In genomic region chr4:149846861-149847631, GRCm38 (mm10) we compare ENCODE assay signal across 9 mouse cellular contexts.
DNase-seq lines count a peak whose midpoint lies in the region; ATAC-seq and TF ChIP-seq lines count a peak whose summit lies in the region.
"Had no signal": no experiment of that assay in that cellular context is flagged by ENCODE, and none has a peak within 500 bp of the region (broad histone marks: within the 10 kb centered on the region; RNA-seq: fewer than 3 reads in every experiment).

No protein-coding gene starts in this region.

- H3K4me3 ChIP-seq in gastrocnemius, adult 2 months, result no peak overlapping the region; the same call in 1 of the 2 replicates
- H3K4me3 ChIP-seq in megakaryocyte, embryonic 14.5 days (replicated peaks), result peak overlapping the region; percentile 33
- H3K4me3 ChIP-seq in midbrain, embryonic 16.5 days (ENCODE audit: low read depth, low read length), result no peak overlapping the region
- H3K4me3 ChIP-seq: stomach, embryonic 15.5 days had no signal

- no peak overlapping the region for H3K9ac ChIP-seq in midbrain, embryonic 16.5 days (ENCODE audit: low read depth, low read length)
- H3K9ac ChIP-seq: stomach, embryonic 15.5 days had no signal

- peak; percentile 38 to 52 for DNase-seq in layer of hippocampus, postnatal 10 days (ENCODE audit: low spot score in 2 of 2)
- DNase-seq in layer of hippocampus, adult 11-12 months (ENCODE audit: low spot score), result no peak
- peak; percentile 83 for DNase-seq in gastrocnemius, adult 2 months
- peak; percentile 74 for DNase-seq in heart, postnatal 25 days (ENCODE audit: low spot score)
- DNase-seq in liver, result no peak
- DNase-seq in thymus, postnatal 0 days (ENCODE audit: low spot score), result no peak

- H3K9me3 ChIP-seq in megakaryocyte, embryonic 14.5 days, result peaks cover 10% of the 10 kb centered on the region
- H3K9me3 ChIP-seq in midbrain, embryonic 16.5 days (replicated peaks; ENCODE audit: control insufficient read depth, low read length, poor library complexity, severe bottlenecking), result no peaks in the 10 kb centered on the region
- H3K9me3 ChIP-seq: stomach, embryonic 15.5 days had no signal

- no peak for TF ChIP-seq CTCF in gastrocnemius, adult 2 months (IDR thresholded peaks at IDR 0.05)

- peaks cover 56% of the 10 kb centered on the region for H3K27me3 ChIP-seq in megakaryocyte, embryonic 14.5 days (replicated peaks)
- H3K27me3 ChIP-seq in midbrain, embryonic 16.5 days (ENCODE audit: control insufficient read depth, insufficient read depth, low read depth, low read length), result no peaks in the 10 kb centered on the region
- H3K27me3 ChIP-seq: stomach, embryonic 15.5 days had no signal

- no peak for ATAC-seq in midbrain, embryonic 16.5 days

- H3K27ac ChIP-seq in gastrocnemius, adult 2 months, result peak overlapping the region; percentile 79
- H3K27ac ChIP-seq in midbrain, embryonic 16.5 days (ENCODE audit: low read length), result no peak overlapping the region
- H3K27ac ChIP-seq: stomach, embryonic 15.5 days had no signal

- no peak overlapping the region for H3K4me2 ChIP-seq in midbrain, embryonic 16.5 days (ENCODE audit: low read length)
- H3K4me2 ChIP-seq: stomach, embryonic 15.5 days had no signal

- WGBS in midbrain, embryonic 16.5 days, result 86% methylated on average over 22 of the region's 22 CpGs

- peaks cover 9% of the 10 kb centered on the region for H3K4me1 ChIP-seq in megakaryocyte, embryonic 14.5 days
- no peaks in the 10 kb centered on the region for H3K4me1 ChIP-seq in midbrain, embryonic 16.5 days (ENCODE audit: control insufficient read depth, insufficient read depth, low read length)

- intact Hi-C loops in gastrocnemius, adult 2 months (cut with DNase I), result no loop called here
- intact Hi-C loops in heart, postnatal 25 days (cut with DNase I), result no loop called here

- no peaks in the 10 kb centered on the region for H3K36me3 ChIP-seq in megakaryocyte, embryonic 14.5 days (replicated peaks; ENCODE audit: low read length)
- H3K36me3 ChIP-seq in midbrain, embryonic 16.5 days (ENCODE audit: control insufficient read depth, insufficient read depth, low read length), result no peaks in the 10 kb centered on the region
- H3K36me3 ChIP-seq: stomach, embryonic 15.5 days had no signal

Comparison
In these comparisons a context has a peak if more than half of its experiments do, and no peak if none do; other contexts are left out.
1. DNase-seq: peak in layer of hippocampus, postnatal 10 days (2 of 2), gastrocnemius, adult 2 months (single experiment) and heart, postnatal 25 days (single experiment); none in layer of hippocampus, adult 11-12 months (single experiment), liver (single experiment) and thymus, postnatal 0 days (single experiment).